Mouse (Mus musculus): ENCODE data around the gene Wdr62.

- TF ChIP-seq POLR2A (IDR thresholded peaks at IDR 0.05; ENCODE audit: low read depth, low read length) (no peak), CTCF (IDR thresholded peaks at IDR 0.05; ENCODE audit: borderline replicate concordance, insufficient read depth, low read length) (no peak)
Measured at GRCm38 (mm10) chr7:30231328-30231668, 48.9 kb downstream of the Wdr62 start.

Measured in embryonic fibroblast, embryonic 13.5 days (primary cell).